Mouse (Mus musculus) cerebellum, adult 18-20 months (tissue): ENCODE measurements around the gene Gm45021.
"Not testable (repeated sequence)": the region's sequence is repeated elsewhere in the genome, so short reads cannot be mapped to it uniquely, and the experiment has no call there.

ENCODE experiments used
- DNase-seq, 2 experiments: peaks; one replicate each; pipeline ENCODE4 v3.0.0; 2021

Gene Gm45021

GRCm38 (mm10) chr6:48620031-48620430 lies 30.6 kb downstream of the Gm45021 start:
- DNase-seq, result no peak

DNA sequence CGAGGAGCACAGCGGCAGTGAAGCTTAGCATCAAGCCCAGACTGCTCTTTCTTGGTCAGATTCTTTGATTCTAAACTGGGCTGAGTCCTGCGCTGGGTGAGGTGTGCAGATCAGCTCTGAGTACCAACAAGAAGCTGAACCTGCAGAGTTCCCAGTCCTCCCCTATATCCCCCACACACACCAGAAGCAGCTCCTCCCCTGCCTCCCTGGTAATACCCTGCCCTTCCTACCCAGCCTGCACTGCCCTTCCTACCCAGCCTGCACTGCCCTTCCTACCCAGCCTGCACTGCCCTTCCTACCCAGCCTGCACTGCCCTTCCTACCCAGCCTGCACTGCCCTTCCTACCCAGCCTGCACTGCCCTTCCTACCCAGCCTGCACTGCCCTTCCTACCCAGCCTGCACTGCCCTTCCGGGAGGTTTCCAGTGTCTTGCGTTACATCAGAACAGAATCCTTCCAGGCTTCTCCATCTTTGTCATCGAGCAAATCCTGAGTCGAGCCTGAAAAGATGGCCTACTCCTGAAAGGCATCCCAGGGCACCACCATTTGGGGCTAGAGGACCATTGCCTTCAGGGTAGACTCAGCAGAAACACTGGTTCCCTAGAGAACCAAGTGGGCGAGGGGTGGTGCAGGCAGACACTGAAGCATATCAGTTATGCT lies 32.9 kb downstream of the Gm45021 start:
- DNase-seq, result not testable (repeated sequence)

- no peak for DNase-seq
Observed at GRCm38 (mm10) chr6:48623460-48623859, 34.0 kb downstream of the Gm45021 start.

DNA sequence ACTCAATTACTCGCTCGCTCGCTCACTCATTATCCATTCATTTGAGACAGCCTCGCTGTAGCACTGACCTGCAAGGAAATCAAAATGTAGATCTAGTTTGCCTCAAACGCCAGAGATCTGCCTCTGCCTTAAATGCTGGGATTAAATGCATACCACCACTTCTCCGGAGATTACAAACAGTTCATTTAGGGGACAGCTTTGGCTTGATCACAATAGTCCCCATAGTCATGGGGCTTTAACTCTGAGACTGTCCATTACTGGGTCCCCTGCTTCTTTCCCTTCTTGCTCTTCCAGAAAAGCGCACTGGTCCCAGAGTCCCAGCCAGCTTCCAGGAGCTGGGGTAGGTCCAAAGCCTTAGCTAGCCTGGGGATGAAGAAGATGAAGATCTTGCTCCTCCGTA lies 37.1 kb downstream of the Gm45021 start, which contains the start of gene AI854703:
Gene AI854703 (plus strand): TSS at position 301 of the 400 bp plus-strand sequence.
- DNase-seq, result no peak

DNA sequence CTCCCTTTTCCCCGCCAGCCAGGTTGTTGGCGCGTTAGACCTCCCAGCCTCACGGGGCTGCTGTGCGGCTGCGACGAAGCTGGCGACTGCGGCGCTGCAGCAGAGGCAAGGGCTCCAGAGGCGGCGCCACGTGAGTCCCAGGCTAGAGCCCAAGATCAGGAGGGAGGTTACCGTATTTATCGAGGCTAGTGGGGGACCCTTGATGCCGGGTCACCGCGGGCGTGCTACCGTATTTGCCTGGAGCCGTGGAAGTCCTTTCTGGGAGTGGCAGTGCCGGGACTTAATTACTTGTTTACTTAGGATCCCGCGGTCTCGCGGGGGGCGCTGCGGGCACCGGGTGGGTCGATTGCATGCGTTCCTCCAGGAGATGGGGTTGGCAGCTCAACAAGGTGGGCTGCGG lies 37.6 kb downstream of the Gm45021 start:
- DNase-seq, result peak; percentile 72 to 77

GRCm38 (mm10) chr6:48627511-48627924 lies 38.1 kb downstream of the Gm45021 start:
- DNase-seq, result peak in 1 of 2 experiments; percentile 30

- no peak for DNase-seq
Observed at GRCm38 (mm10) chr6:48628377-48628776, 39.0 kb downstream of the Gm45021 start.

GRCm38 (mm10) chr6:48628808-48629660 lies 39.6 kb downstream of the Gm45021 start:
- peak; percentile 54 to 69 for DNase-seq

- DNase-seq, result no peak
Observed at GRCm38 (mm10) chr6:48629661-48630034, 40.2 kb downstream of the Gm45021 start.

DNA sequence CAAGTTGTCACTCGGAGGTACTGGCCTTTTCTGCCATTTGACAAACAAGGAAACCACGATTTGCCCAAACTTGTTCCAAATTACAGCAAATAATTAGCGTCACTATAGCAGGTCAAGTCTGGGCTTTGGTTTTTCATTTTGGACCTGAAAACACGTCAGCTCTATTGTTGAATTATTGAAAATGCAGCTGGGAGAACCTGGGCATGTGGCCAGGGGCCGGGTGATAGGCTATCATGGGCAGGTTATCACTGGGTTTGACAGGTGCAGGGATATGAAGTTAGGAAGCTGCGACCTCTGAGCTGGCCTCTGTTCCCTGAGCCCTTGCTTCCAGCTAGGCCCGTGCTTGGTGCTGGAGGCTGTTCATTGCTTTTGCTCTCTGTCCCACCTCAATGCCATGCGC lies 41.4 kb downstream of the Gm45021 start:
- DNase-seq, result no peak

- no peak for DNase-seq
Observed at GRCm38 (mm10) chr6:48635105-48635504, 45.7 kb downstream of the Gm45021 start.

- DNase-seq, result no peak
Observed at GRCm38 (mm10) chr6:48636515-48636914, 47.1 kb downstream of the Gm45021 start.

GRCm38 (mm10) chr6:48637811-48638500 lies 48.5 kb downstream of the Gm45021 start:
- no peak for DNase-seq

DNA sequence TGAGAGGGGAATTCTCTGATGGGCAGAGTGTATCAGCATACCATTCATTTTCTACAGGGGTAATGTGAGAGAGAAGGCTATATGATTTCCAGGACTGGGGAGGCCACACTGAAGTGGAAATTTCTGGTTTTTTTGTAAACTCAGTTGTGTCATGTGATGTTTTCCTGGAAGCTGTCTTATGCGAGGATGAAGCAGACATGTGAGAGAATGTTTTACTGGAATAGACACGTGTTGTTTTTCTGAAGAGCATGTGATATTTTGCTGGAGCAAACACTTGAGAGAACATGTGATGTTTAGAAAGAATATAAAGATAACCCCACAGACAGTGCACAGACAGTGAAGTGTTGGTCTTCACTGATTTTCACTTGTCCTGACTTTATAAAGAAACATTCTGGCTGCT lies 49.1 kb downstream of the Gm45021 start:
- no peak for DNase-seq

DNA sequence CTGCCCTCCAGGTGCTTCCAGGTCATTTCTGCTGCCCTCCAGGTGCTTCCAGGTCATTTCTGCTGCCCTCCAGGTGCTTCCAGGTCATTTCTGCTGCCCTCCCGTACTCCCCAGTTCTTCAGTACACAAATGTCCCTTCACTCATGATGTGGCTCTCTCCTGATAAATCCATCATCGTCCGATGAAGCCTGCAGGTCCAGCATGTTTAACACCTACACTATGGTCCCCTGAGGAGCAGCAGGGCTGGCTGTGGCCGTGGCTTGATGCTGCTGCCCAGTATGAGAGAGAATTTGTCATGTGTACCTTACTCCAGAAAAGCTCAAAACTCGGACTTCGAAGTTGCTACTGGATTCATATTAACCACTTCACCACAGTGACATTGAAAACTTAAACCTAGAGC lies 52.0 kb downstream of the Gm45021 start:
- no peak for DNase-seq

GRCm38 (mm10) chr6:48642764-48643292 lies 53.4 kb downstream of the Gm45021 start:
- DNase-seq, result peak; percentile 39 to 58

DNA sequence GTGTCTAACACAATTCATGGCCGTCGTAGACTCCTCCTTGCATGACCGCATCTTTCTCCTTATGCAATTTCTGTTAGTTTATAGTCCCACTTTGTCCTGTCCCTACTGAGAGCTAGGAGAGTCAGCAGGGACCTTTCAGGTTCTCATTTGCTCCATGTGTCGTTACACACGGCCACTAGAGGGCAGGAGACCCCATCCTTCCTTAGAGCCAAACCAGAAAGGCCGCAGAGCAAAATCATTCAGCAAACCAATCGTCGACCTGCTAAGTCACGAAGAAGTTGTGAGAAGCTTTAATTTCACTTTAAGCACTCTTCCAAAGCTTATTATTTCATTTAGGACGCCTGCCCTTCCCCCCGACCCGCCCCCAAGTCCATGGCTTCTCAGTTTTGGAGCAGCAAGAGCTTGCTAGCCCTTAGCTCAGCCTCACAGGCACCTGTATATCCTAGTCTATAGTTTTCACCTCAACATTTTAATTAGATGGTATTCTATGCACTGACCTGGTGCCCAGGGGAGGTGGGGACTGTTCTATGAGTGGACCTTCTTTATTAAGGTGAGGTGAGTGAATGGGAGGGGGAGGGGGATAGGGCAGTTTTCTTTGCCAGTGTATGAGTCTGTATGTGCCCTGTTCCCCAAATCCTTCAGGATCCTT lies 56.4 kb downstream of the Gm45021 start:
- peak; percentile 66 to 67 for DNase-seq

GRCm38 (mm10) chr6:48646309-48646690 lies 56.9 kb downstream of the Gm45021 start:
- no peak for DNase-seq

GRCm38 (mm10) chr6:48646995-48647394 lies 57.6 kb downstream of the Gm45021 start, which contains the start of gene Gimap8:
TSS of gene Gimap8 (plus strand) at chr6:48647234.
- no peak for DNase-seq

DNA sequence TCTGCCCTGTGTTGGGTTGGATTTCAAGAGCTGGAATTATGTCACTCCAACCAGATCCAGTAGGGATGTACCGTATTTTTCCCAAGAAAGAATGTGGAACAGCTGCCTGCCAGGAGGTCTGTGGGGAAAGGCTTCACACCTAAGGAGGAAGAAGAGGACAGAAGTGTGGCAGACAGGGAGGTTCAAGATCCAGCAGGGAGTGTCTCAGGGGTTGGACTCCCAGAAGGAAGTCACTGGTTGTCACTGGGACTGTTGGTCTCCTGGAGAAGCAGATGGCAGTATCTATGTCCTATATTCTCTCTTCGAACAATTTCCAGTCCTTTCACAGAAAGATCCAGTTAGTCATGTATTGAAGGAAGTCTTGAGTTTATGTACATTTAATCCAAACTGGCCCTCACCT lies 58.2 kb downstream of the Gm45021 start:
- DNase-seq, result no peak

DNA sequence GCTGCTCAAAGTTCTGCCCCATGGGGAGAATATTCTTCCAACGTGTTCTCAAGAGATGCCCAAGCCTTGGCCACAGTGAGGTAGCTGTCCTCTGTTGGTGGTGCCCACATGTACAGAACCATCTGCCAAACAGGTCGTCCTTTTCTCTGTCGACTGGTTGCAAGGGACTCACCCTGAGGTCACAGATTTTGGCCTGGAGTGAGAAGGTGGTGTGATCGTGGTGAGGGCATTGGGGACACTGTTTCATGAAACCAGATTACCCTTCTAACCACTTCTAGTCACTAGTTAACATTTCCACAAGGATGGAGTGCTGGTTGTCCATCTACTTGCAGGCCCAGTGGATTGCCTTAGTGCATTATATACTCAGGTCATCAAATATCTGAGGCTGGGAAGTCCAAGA lies 59.4 kb downstream of the Gm45021 start:
- DNase-seq, result no peak

GRCm38 (mm10) chr6:48650041-48650440 lies 60.6 kb downstream of the Gm45021 start:
- DNase-seq, result no peak

GRCm38 (mm10) chr6:48658721-48659120 lies 69.3 kb downstream of the Gm45021 start:
- no peak for DNase-seq
